Mouse (Mus musculus): ENCODE results near the gene Pigq.

DNA sequence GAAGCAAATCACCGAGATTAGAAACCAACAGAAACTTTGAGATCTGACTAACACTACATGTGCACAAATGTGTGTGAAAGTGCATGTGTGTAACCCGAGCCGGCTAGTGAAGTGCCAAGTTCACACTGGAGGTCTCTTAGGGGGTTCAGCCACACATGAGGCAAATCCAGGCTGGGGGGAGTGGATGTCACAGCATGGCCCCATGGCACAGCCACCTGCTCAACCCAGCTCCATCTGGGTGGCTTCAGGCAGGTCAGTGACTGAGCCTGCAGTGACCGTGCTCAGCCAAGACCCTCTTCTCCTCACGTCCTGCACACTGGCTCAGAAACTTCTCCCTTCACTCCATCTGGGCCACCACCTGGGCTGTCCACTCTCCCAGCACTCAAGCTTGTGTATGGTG is 5.2 kb upstream of the Pigq start:
- TF ChIP-seq POLR2A (IDR thresholded peaks at IDR 0.05; ENCODE audit: borderline replicate concordance, insufficient read depth, low read length) (no peak), CTCF (IDR thresholded peaks at IDR 0.05; ENCODE audit: borderline replicate concordance, insufficient read depth, low read depth, low read length) (no peak)
